Mouse (Mus musculus): ENCODE measurements around the gene Exph5. TPM values are rescaled to one million over a fixed set of nuclear protein-coding genes. Genes with fewer than 3 reads are reported as not detected.
A peak's percentile ranks its signal among the peaks of the same experiment; 100 is the strongest.

Exph5 gene
- polyA plus RNA-seq, 1 experiment from 2014 or later: 0.56 TPM

- DNase-seq (ENCODE audit: low spot score) (no peak), ATAC-seq (ENCODE audit: insufficient read depth, low FRiP score, low TSS enrichment) (no peak)
- Histone ChIP-seq H3K9me3 (ENCODE audit: control insufficient read depth, low read length) (no peaks in the 10 kb centered on the region), H3K27ac (ENCODE audit: low read depth, low read length) (no peak overlapping the region), H3K9ac (ENCODE audit: low read length) (no peak overlapping the region), H3K4me1 (ENCODE audit: control insufficient read depth, insufficient read depth, low read length) (no peaks in the 10 kb centered on the region), H3K36me3 (ENCODE audit: control insufficient read depth, insufficient read depth, low read length) (no peaks in the 10 kb centered on the region), H3K27me3 (ENCODE audit: control insufficient read depth, insufficient read depth, low read length) (no peaks in the 10 kb centered on the region), H3K4me2 (ENCODE audit: low read depth) (no peak overlapping the region), H3K4me3 (ENCODE audit: low read depth, low read length) (no peak overlapping the region)
- WGBS: 91% methylated on average over 2 of the region's 2 CpGs
Measured at GRCm38 (mm10) chr9:53328203-53328602, 26.7 kb downstream of the Exph5 start.

GRCm38 (mm10) chr9:53329301-53330206 is 28.1 kb downstream of the Exph5 start:
- DNase-seq (ENCODE audit: low spot score) (no peak), ATAC-seq (ENCODE audit: insufficient read depth, low FRiP score, low TSS enrichment) (no peak)
- H3K4me1 ChIP-seq (ENCODE audit: control insufficient read depth, insufficient read depth, low read length): no peaks in the 10 kb centered on the region
- no peak overlapping the region for H3K4me3 ChIP-seq (ENCODE audit: low read depth, low read length)
- no peaks in the 10 kb centered on the region for H3K9me3 ChIP-seq (ENCODE audit: control insufficient read depth, low read length)
- 40% methylated on average over 6 of the region's 6 CpGs for WGBS
- no peak overlapping the region for H3K9ac ChIP-seq (ENCODE audit: low read length)
- H3K4me2 ChIP-seq (ENCODE audit: low read depth): no peak overlapping the region
- no peaks in the 10 kb centered on the region for H3K36me3 ChIP-seq (ENCODE audit: control insufficient read depth, insufficient read depth, low read length)
- H3K27ac ChIP-seq (ENCODE audit: low read depth, low read length): no peak overlapping the region
- H3K27me3 ChIP-seq (ENCODE audit: control insufficient read depth, insufficient read depth, low read length): no peaks in the 10 kb centered on the region

DNA sequence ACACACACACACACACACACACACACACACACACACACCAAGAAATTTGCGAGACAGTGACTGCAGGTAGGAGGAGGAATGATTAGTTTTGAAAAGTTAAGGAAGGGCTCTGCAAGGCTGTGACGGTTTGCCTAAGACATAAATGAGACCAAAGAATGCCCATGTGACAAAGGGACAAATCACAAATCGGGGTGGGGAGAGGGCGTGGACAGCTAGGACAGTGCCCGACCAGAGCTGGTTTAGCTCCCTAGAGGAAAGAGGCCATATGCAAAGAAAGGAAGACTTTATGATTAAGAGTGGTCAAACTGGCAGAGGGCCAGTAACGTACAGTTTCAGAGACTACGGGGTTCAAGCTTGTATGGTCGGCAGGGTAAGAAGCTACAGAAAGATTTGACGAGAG is 28.8 kb downstream of the Exph5 start:
- no peak overlapping the region for H3K9ac ChIP-seq (ENCODE audit: low read length)
- no peak overlapping the region for H3K4me3 ChIP-seq (ENCODE audit: low read depth, low read length)
- no peaks in the 10 kb centered on the region for H3K27me3 ChIP-seq (ENCODE audit: control insufficient read depth, insufficient read depth, low read length)
- no peak overlapping the region for H3K4me2 ChIP-seq (ENCODE audit: low read depth)
- H3K4me1 ChIP-seq (ENCODE audit: control insufficient read depth, insufficient read depth, low read length): no peaks in the 10 kb centered on the region
- ATAC-seq (ENCODE audit: insufficient read depth, low FRiP score, low TSS enrichment) (no peak), DNase-seq (ENCODE audit: low spot score) (no peak)
- no peaks in the 10 kb centered on the region for H3K9me3 ChIP-seq (ENCODE audit: control insufficient read depth, low read length)
- WGBS: 82% methylated on average over 9 of the region's 9 CpGs
- no peaks in the 10 kb centered on the region for H3K36me3 ChIP-seq (ENCODE audit: control insufficient read depth, insufficient read depth, low read length)
- no peak overlapping the region for H3K27ac ChIP-seq (ENCODE audit: low read depth, low read length)

GRCm38 (mm10) chr9:53333436-53333835 is 32.0 kb downstream of the Exph5 start:
- no peak overlapping the region for H3K9ac ChIP-seq (ENCODE audit: low read length)
- 80% methylated on average over 4 of the region's 4 CpGs for WGBS

GRCm38 (mm10) chr9:53335131-53335530 is 33.7 kb downstream of the Exph5 start:
- Histone ChIP-seq H3K9me3 (ENCODE audit: control insufficient read depth, low read length) (no peaks in the 10 kb centered on the region), H3K27me3 (ENCODE audit: control insufficient read depth, insufficient read depth, low read length) (no peaks in the 10 kb centered on the region), H3K36me3 (ENCODE audit: control insufficient read depth, insufficient read depth, low read length) (no peaks in the 10 kb centered on the region), H3K4me1 (ENCODE audit: control insufficient read depth, insufficient read depth, low read length) (no peaks in the 10 kb centered on the region), H3K9ac (ENCODE audit: low read length) (no peak overlapping the region), H3K4me3 (ENCODE audit: low read depth, low read length) (no peak overlapping the region), H3K4me2 (ENCODE audit: low read depth) (no peak overlapping the region), H3K27ac (ENCODE audit: low read depth, low read length) (no peak overlapping the region)
- DNase-seq (ENCODE audit: low spot score) (no peak), ATAC-seq (ENCODE audit: insufficient read depth, low FRiP score, low TSS enrichment) (no peak)
- WGBS: 81% methylated on average over 3 of the region's 3 CpGs

More at GRCm38 (mm10) chr9:53333436-53333835, 32.0 kb downstream of the Exph5 start:
- Histone ChIP-seq H3K36me3 (ENCODE audit: control insufficient read depth, insufficient read depth, low read length) (no peaks in the 10 kb centered on the region), H3K27ac (ENCODE audit: low read depth, low read length) (no peak overlapping the region), H3K4me3 (ENCODE audit: low read depth, low read length) (no peak overlapping the region), H3K4me1 (ENCODE audit: control insufficient read depth, insufficient read depth, low read length) (no peaks in the 10 kb centered on the region), H3K4me2 (ENCODE audit: low read depth) (no peak overlapping the region), H3K9me3 (ENCODE audit: control insufficient read depth, low read length) (no peaks in the 10 kb centered on the region), H3K27me3 (ENCODE audit: control insufficient read depth, insufficient read depth, low read length) (no peaks in the 10 kb centered on the region)
- DNase-seq (ENCODE audit: low spot score) (no peak), ATAC-seq (ENCODE audit: insufficient read depth, low FRiP score, low TSS enrichment) (no peak)

GRCm38 (mm10) chr9:53339603-53340002 is 38.1 kb downstream of the Exph5 start:
- 78% methylated on average over 7 of the region's 7 CpGs for WGBS
- ATAC-seq (ENCODE audit: insufficient read depth, low FRiP score, low TSS enrichment) (no peak), DNase-seq (ENCODE audit: low spot score) (no peak)

DNA sequence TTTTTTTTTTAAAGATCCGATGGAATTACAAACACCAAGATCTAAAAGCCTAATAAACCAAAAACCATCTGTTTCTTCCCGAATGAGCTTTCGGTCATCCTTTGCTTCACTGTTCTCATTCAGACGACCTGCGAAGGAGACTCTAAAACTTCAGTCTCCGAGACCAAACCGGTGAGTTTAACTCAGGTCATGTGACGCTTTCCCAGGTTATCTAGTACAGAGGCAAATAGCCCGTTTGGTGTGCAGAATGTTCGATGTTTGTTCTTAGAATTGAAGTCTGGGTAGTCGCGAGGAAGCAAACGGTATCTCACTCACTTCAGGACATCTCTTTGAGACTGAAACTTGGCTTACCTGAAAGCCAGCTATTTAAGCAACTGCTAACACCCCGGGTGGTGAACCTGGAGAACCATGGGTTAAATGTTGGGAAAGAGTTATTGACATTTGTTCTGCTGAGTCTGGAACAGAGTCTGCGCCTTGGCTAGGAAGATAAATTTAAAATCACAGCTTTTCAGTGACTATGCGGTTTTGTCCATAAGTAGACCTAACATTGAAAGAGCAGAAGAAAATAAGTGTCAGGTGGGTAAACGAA is 39.0 kb downstream of the Exph5 start:
- Histone ChIP-seq H3K9me3 (ENCODE audit: control insufficient read depth, low read length) (no peaks in the 10 kb centered on the region), H3K4me2 (ENCODE audit: low read depth) (peak overlapping the region; percentile 53), H3K9ac (ENCODE audit: low read length) (no peak overlapping the region), H3K36me3 (ENCODE audit: control insufficient read depth, insufficient read depth, low read length) (no peaks in the 10 kb centered on the region), H3K27me3 (ENCODE audit: control insufficient read depth, insufficient read depth, low read length) (no peaks in the 10 kb centered on the region), H3K27ac (ENCODE audit: low read depth, low read length) (no peak overlapping the region), H3K4me3 (ENCODE audit: low read depth, low read length) (no peak overlapping the region), H3K4me1 (ENCODE audit: control insufficient read depth, insufficient read depth, low read length) (no peaks in the 10 kb centered on the region)
- no peak for ATAC-seq (ENCODE audit: insufficient read depth, low FRiP score, low TSS enrichment)
- DNase-seq (ENCODE audit: low spot score): no peak
- WGBS: 37% methylated on average over 17 of the region's 17 CpGs

More at GRCm38 (mm10) chr9:53339603-53340002, 38.1 kb downstream of the Exph5 start:
- no peaks in the 10 kb centered on the region for H3K9me3 ChIP-seq (ENCODE audit: control insufficient read depth, low read length)
- H3K27ac ChIP-seq (ENCODE audit: low read depth, low read length): no peak overlapping the region
- no peaks in the 10 kb centered on the region for H3K27me3 ChIP-seq (ENCODE audit: control insufficient read depth, insufficient read depth, low read length)
- no peaks in the 10 kb centered on the region for H3K36me3 ChIP-seq (ENCODE audit: control insufficient read depth, insufficient read depth, low read length)
- H3K4me1 ChIP-seq (ENCODE audit: control insufficient read depth, insufficient read depth, low read length): no peaks in the 10 kb centered on the region
- no peak overlapping the region for H3K4me3 ChIP-seq (ENCODE audit: low read depth, low read length)
- H3K9ac ChIP-seq (ENCODE audit: low read length): no peak overlapping the region
- no peak overlapping the region for H3K4me2 ChIP-seq (ENCODE audit: low read depth)

DNA sequence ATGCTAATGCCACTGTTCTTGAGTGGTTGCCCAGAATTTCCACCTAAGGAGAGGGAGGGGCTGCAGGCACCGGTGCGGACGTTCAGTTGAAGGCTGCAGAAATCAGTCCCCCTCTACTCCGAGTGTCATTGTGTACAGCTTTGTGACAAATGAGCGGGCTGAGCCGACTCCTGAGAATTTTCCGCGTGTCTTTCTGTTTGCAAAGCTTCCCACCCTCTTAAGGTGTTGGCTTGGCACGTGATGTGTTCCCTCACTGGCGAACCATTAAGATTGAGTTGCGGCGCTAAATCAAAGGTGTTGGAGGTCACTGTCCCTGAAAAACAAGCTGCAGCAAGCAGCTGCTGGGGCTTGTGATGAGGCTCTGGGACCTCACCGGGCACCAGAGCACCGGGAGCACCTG is 39.5 kb downstream of the Exph5 start:
- WGBS: 8% methylated on average over 14 of the region's 14 CpGs
- Histone ChIP-seq H3K4me3 (ENCODE audit: low read depth, low read length) (peak overlapping the region; percentile 22), H3K4me2 (ENCODE audit: low read depth) (peak overlapping the region; percentile 53), H3K27ac (ENCODE audit: low read depth, low read length) (no peak overlapping the region), H3K27me3 (ENCODE audit: control insufficient read depth, insufficient read depth, low read length) (no peaks in the 10 kb centered on the region), H3K9me3 (ENCODE audit: control insufficient read depth, low read length) (no peaks in the 10 kb centered on the region), H3K9ac (ENCODE audit: low read length) (no peak overlapping the region), H3K36me3 (ENCODE audit: control insufficient read depth, insufficient read depth, low read length) (no peaks in the 10 kb centered on the region), H3K4me1 (ENCODE audit: control insufficient read depth, insufficient read depth, low read length) (no peaks in the 10 kb centered on the region)
- peak; percentile 20 for DNase-seq (ENCODE audit: low spot score)
- ATAC-seq (ENCODE audit: insufficient read depth, low FRiP score, low TSS enrichment): no peak

- no peak for DNase-seq (ENCODE audit: low spot score)
- no peak overlapping the region for H3K9ac ChIP-seq (ENCODE audit: low read length)
- no peak overlapping the region for H3K4me2 ChIP-seq (ENCODE audit: low read depth)
- H3K36me3 ChIP-seq (ENCODE audit: control insufficient read depth, insufficient read depth, low read length): no peaks in the 10 kb centered on the region
- no peak overlapping the region for H3K27ac ChIP-seq (ENCODE audit: low read depth, low read length)
- 88% methylated on average over 3 of the region's 3 CpGs for WGBS
- H3K4me1 ChIP-seq (ENCODE audit: control insufficient read depth, insufficient read depth, low read length): no peaks in the 10 kb centered on the region
- H3K4me3 ChIP-seq (ENCODE audit: low read depth, low read length): no peak overlapping the region
- H3K9me3 ChIP-seq (ENCODE audit: control insufficient read depth, low read length): no peaks in the 10 kb centered on the region
- H3K27me3 ChIP-seq (ENCODE audit: control insufficient read depth, insufficient read depth, low read length): no peaks in the 10 kb centered on the region
- ATAC-seq (ENCODE audit: insufficient read depth, low FRiP score, low TSS enrichment): no peak
Measured at GRCm38 (mm10) chr9:53341981-53342380, 40.5 kb downstream of the Exph5 start.

All from neural tube, embryonic 11.5 days (tissue).